Mouse (Mus musculus): ENCODE measurements around the gene Dexi.

Gene Dexi

DNA sequence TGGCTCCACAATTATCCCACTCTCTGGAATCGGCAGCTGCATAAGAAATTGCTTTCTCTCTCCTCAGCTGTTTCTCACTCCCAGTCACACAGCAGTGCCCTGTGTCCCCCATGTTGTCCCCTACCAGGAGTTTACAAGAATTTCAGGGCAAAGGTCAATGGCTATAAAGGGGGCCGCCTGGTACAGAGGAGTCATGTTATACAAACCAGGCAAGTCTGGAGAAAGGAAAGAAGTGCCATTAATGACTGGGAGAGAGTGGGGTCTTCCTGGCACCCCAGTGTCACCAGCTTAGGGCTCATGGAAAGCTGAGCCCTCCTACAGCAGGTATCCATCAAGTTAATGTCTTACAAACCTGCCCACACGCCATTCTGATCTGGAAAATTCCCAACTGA, 88.3 kb downstream of the Dexi start:
- no peak for DNase-seq (ENCODE audit: low spot score in 2 of 2)

DNA sequence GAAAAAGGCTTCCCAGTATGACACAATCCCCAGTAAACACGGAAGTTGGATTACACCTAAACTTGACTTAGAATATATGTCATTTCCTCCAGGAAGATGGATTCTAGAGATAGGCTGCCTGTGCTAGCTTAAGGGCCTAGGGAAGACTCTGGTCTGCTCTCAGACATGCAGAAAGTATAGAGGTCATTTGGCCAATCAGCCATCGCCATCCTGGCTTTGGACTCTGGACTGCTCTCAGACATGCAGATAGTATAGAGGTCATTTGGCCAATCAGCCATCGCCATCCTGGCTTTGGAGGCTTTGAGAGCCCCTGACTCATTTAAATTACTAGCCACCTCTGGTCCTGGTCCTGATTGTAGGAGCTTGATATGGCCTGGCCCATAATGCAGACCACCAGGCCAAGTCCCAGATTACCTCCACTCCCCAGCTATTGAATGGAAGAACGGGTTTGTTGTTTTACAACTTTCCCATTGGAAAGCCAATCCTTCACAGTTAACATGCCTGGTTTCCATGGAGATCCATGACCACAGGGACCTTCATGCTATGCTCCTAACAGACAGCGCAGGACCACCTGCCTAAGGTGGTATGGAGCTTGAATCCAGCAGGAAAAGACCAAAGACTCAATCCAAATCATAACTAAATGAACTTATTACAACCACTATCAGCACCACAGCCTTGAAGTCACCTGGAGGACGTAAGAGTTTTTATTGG, 88.8 kb downstream of the Dexi start:
- no peak for DNase-seq (ENCODE audit: low spot score in 2 of 2)

All from frontal cortex, postnatal 14 days (tissue).